In genomic region chr11:86473576-86473975, GRCm38 (mm10) we compare ENCODE assay signal across 10 mouse cellular contexts. TPM values are rescaled to one million over a fixed set of nuclear protein-coding genes. Genes with fewer than 3 reads are reported as not detected.
DNase-seq lines count a peak whose midpoint lies in the region; ATAC-seq and TF ChIP-seq lines count a peak whose summit lies in the region.
"Had no signal": no experiment of that assay in that cellular context is flagged by ENCODE, and none has a peak within 500 bp of the region (broad histone marks: within the 10 kb centered on the region; RNA-seq: fewer than 3 reads in every experiment).

No protein-coding gene starts in this region.

- no peaks in the 10 kb centered on the region for H3K27me3 ChIP-seq in heart, postnatal 0 days (ENCODE audit: control insufficient read depth, insufficient read depth, low read length)
- no peaks in the 10 kb centered on the region for H3K27me3 ChIP-seq in lung, embryonic 15.5 days
- no peaks in the 10 kb centered on the region for H3K27me3 ChIP-seq in intestine, embryonic 16.5 days (replicated peaks; ENCODE audit: control insufficient read depth, insufficient read depth, low read length)
- no peaks in the 10 kb centered on the region for H3K27me3 ChIP-seq in stomach, embryonic 15.5 days (replicated peaks)
- H3K27me3 ChIP-seq: neural tube, embryonic 12.5 days had no signal

- TF ChIP-seq EP300 in heart, postnatal 0 days (IDR thresholded peaks at IDR 0.05; ENCODE audit: low read depth): no peak

- peak overlapping the region; percentile 31; the same call in 1 of the 2 replicates for H3K9ac ChIP-seq in heart, postnatal 0 days (replicated peaks; ENCODE audit: low read depth, low read length)
- H3K9ac ChIP-seq in lung, embryonic 15.5 days: no peak overlapping the region
- H3K9ac ChIP-seq in intestine, embryonic 16.5 days (ENCODE audit: low read depth, low read length): no peak overlapping the region
- no peak overlapping the region for H3K9ac ChIP-seq in stomach, embryonic 15.5 days
- H3K9ac ChIP-seq: neural tube, embryonic 12.5 days had no signal

- TF ChIP-seq CTCF in heart, postnatal 0 days (IDR thresholded peaks at IDR 0.05; ENCODE audit: low read depth): no peak

- no peak for ATAC-seq in heart, postnatal 0 days (ENCODE audit: insufficient read depth, low read depth)
- ATAC-seq in lung, embryonic 15.5 days (ENCODE audit: borderline replicate concordance, extremely low read depth, low FRiP score, low TSS enrichment): no peak
- peak; percentile 81 for ATAC-seq in intestine, embryonic 16.5 days
- no peak for ATAC-seq in stomach, embryonic 15.5 days (ENCODE audit: insufficient read depth, low FRiP score, low read depth)

- H3K27ac ChIP-seq in heart, postnatal 0 days (ENCODE audit: low read depth): peak overlapping the region; percentile 87
- H3K27ac ChIP-seq in lung, embryonic 15.5 days: no peak overlapping the region
- no peak overlapping the region; the same call in 1 of the 2 replicates for H3K27ac ChIP-seq in intestine, embryonic 16.5 days (ENCODE audit: low read length)
- H3K27ac ChIP-seq in stomach, embryonic 15.5 days: no peak overlapping the region
- H3K27ac ChIP-seq: neural tube, embryonic 12.5 days had no signal

- no peaks in the 10 kb centered on the region for H3K4me1 ChIP-seq in heart, postnatal 0 days (ENCODE audit: control insufficient read depth, insufficient read depth)
- H3K4me1 ChIP-seq in lung, embryonic 15.5 days: peaks cover 10% of the 10 kb centered on the region
- peaks cover 14% of the 10 kb centered on the region for H3K4me1 ChIP-seq in intestine, embryonic 16.5 days (ENCODE audit: control insufficient read depth, insufficient read depth, low read length)
- peaks cover 8% of the 10 kb centered on the region; the same call in 1 of the 2 replicates for H3K4me1 ChIP-seq in stomach, embryonic 15.5 days
- H3K4me1 ChIP-seq: neural tube, embryonic 12.5 days had no signal

- no peaks in the 10 kb centered on the region for H3K9me3 ChIP-seq in heart, postnatal 0 days (replicated peaks; ENCODE audit: control insufficient read depth, low read length)
- H3K9me3 ChIP-seq in lung, embryonic 15.5 days: no peaks in the 10 kb centered on the region
- no peaks in the 10 kb centered on the region for H3K9me3 ChIP-seq in intestine, embryonic 16.5 days (ENCODE audit: control insufficient read depth, low read length)
- no peaks in the 10 kb centered on the region for H3K9me3 ChIP-seq in stomach, embryonic 15.5 days
- H3K9me3 ChIP-seq: neural tube, embryonic 12.5 days had no signal

- 47% methylated on average over 3 of the region's 3 CpGs for WGBS in heart, postnatal 0 days
- 23% methylated on average over 3 of the region's 3 CpGs for WGBS in lung, embryonic 15.5 days
- WGBS in intestine, embryonic 16.5 days: 25% methylated on average over 3 of the region's 3 CpGs
- WGBS in stomach, embryonic 15.5 days: 34% methylated on average over 3 of the region's 3 CpGs

- H3K4me3 ChIP-seq in heart, postnatal 0 days (ENCODE audit: low read depth, low read length): no peak overlapping the region
- H3K4me3 ChIP-seq in lung, embryonic 15.5 days: no peak overlapping the region
- H3K4me3 ChIP-seq in intestine, embryonic 16.5 days (ENCODE audit: low read length): no peak overlapping the region
- no peak overlapping the region for H3K4me3 ChIP-seq in stomach, embryonic 15.5 days (replicated peaks)
- H3K4me3 ChIP-seq: neural tube, embryonic 12.5 days had no signal

- DNase-seq in heart, postnatal 0 days (ENCODE audit: low spot score): peak; percentile 38
- no peak for DNase-seq in heart, adult 9 months (ENCODE audit: low spot score in 2 of 2)
- no peak for DNase-seq in lung, postnatal 36 days
- no peak for DNase-seq in spleen, postnatal 10 days (ENCODE audit: low spot score in 2 of 2)
- DNase-seq: cerebellum, postnatal 10 days; liver had no signal

- peak overlapping the region; percentile 55 for H3K4me2 ChIP-seq in heart, postnatal 0 days (ENCODE audit: low read depth, low read length)
- peak overlapping the region; percentile 48 for H3K4me2 ChIP-seq in lung, embryonic 15.5 days
- H3K4me2 ChIP-seq in intestine, embryonic 16.5 days (ENCODE audit: low read depth, low read length): no peak overlapping the region; the same call in none of the 2 replicates
- H3K4me2 ChIP-seq in stomach, embryonic 15.5 days: peak overlapping the region; percentile 49

- no peaks in the 10 kb centered on the region for H3K36me3 ChIP-seq in heart, postnatal 0 days (replicated peaks; ENCODE audit: control insufficient read depth, insufficient read depth, low read length)
- H3K36me3 ChIP-seq in lung, embryonic 15.5 days: no peaks in the 10 kb centered on the region
- H3K36me3 ChIP-seq in intestine, embryonic 16.5 days (ENCODE audit: control insufficient read depth, insufficient read depth, low read length): no peaks in the 10 kb centered on the region
- H3K36me3 ChIP-seq in stomach, embryonic 15.5 days: no peaks in the 10 kb centered on the region
- H3K36me3 ChIP-seq: neural tube, embryonic 12.5 days had no signal

RNA-seq across cellular contexts. Expression of gene Rnft1, which starts 10.9 kb away (rescaled TPM):
- 9.1 and 26.9 TPM in 2 replicates for total RNA-seq in heart, postnatal 0 days (2014; rRNA removed; ENCODE audit: low replicate concordance)
- 31.3 and 31.4 TPM in 2 replicates for polyA plus RNA-seq in heart, postnatal 0 days (2015; fragmentation: Nextera tagmentation; extraction: Ambion mirVana)
- polyA plus RNA-seq in lung, embryonic 15.5 days (2015; fragmentation: Nextera tagmentation; extraction: Ambion mirVana): 48.3 and 52.3 TPM in 2 replicates
- polyA plus RNA-seq in intestine, embryonic 16.5 days (2015; fragmentation: Nextera tagmentation; extraction: Ambion mirVana): 69.0 and 69.1 TPM in 2 replicates
- polyA plus RNA-seq in stomach, embryonic 15.5 days (2015; fragmentation: Nextera tagmentation; extraction: Ambion mirVana): 51.0 and 52.0 TPM in 2 replicates
